Mouse (Mus musculus): ENCODE data around the gene Frmd4a. TPM values are rescaled to one million over a fixed set of nuclear protein-coding genes. Genes with fewer than 3 reads are reported as not detected.
"Not testable (repeated sequence)": the region's sequence is repeated elsewhere in the genome, so short reads cannot be mapped to it uniquely, and the experiment has no call there.

Gene Frmd4a
- total RNA-seq, 2 experiments from 2014 or later, result 79.2 to 169 TPM

DNA sequence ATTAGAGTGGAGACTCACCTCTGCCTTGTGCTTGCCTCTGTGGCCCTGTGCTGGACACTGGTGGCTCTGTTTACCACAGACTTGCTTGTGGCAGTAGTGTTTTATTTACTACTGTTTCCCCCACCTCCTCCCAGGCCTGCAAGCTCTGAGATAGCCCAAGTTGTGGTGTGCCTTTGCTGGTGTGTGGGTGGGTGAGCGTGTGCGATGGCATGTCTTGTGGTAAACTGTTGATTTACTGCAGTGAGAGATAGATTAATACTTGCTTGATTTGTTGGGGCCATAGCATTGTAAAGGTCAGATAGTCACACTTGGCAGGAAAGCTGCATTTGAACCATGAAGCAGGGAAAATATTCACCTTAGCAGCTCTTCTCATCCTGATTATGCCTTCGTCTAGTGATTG, 172.8 kb downstream of the Frmd4a start:
- ATAC-seq (replicated peaks; ENCODE audit: low FRiP score, poor library complexity, severe bottlenecking), result no peak

DNA sequence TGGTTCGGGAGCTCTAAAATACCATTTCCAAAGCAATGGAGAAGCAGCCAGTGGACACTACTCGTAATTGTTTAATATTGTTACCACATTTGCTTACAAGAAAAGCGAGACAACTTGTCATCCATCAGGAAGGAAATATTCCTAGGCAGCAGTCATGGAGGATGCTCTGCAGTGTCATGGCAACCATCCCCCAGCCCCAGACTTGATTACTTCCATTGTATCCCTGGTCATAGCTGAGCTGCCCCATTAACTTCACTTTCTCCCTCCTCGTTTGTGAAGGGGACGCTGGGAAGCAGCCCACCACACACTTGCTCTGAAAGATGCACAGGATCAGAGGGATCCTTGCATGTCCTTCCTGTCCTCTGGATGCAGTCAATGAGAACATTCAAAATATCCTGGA, 173.5 kb downstream of the Frmd4a start:
- no peak for ATAC-seq (replicated peaks; ENCODE audit: low FRiP score, poor library complexity, severe bottlenecking)

DNA sequence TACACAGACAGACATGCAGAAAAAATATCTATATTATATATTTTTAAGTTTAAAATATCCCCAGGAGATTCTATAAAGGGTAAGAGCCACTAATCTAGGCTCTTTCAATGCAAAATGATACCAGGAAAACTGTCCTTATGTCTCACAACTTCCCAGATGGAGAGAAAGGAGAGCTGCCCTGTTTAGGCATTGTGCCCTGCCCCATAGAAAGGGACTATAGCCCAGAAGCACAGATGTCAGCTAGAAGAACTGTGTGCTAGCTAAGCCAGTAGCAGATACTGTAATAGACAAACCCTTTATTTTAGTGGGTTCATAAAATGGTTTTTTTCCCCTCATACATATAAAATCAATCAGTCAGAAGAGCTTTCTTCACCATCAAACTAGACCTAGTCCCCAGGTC, 175.7 kb downstream of the Frmd4a start:
- ATAC-seq (replicated peaks; ENCODE audit: low FRiP score, poor library complexity, severe bottlenecking), result no peak

DNA sequence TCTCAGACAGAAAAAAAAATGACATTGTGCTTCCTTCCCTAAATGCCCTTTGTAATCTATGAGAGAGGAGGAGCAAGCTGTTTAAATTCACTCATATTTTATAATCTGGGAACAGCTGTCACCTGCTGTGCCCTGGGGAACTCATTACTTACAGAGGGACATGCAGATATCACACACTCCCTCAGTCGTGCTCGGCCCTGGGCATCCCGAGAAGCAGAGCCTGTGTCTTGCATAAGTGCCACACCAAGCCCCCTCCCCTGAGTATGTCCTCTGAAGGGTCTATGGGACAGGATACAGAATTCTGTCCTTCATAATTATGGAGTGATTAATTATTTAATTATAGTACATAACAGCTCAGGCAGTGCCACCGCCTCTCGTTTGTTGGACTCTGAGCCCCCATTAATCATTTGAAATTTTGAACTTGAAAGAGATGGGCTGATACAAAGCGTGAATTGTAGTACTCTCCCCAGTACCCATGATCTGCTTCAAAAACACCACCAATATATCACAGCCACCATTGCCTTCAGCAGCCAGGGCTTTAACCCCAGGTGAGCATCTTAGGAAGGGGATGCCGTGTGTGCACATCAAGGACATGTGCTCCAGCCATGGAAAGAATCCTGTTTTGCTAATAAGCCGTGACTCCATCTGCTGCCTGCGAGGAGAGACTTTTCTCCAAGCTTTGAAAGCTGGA, 177.0 kb downstream of the Frmd4a start:
- ATAC-seq (replicated peaks; ENCODE audit: low FRiP score, poor library complexity, severe bottlenecking), result no peak

DNA sequence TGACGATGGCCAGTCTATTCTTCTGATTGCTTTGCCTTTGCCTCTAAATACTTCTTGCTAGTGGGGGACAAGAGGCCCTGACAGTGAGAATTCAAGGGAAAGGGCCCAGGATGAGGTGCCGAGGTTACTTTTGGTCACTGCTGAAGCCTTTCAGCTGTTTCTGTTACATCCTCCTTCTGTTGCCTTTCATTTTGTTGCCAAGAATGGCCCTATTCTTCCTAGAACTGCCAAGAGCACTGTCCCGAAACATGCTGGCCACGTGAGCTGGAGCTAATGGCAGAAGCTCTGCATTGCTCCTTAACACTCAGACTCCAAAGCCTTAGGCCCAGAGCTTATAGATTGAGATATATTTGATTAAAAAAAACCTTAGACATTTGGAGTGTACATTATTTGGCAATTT, 178.5 kb downstream of the Frmd4a start:
- no peak for ATAC-seq (replicated peaks; ENCODE audit: low FRiP score, poor library complexity, severe bottlenecking)

DNA sequence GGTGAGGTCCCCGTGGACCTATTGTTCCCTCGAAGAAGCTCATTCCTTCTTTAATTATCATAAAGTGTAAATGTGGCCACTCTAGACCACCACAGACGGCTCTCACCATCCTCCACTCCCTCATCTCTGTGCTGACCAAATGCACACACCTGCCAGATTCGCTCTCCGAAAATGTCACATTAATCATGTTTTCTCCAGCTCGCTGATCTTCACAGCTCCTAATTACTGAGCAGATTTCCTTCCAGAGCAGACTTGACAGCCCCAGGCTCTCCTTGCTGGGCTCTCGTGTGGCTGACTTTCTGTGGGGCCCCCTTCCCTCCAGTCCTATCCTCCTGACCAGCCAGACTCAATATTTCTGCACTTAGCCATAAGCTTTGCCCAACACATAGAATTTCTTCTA, 191.7 kb downstream of the Frmd4a start:
- no peak for ATAC-seq (replicated peaks; ENCODE audit: low FRiP score, poor library complexity, severe bottlenecking)

DNA sequence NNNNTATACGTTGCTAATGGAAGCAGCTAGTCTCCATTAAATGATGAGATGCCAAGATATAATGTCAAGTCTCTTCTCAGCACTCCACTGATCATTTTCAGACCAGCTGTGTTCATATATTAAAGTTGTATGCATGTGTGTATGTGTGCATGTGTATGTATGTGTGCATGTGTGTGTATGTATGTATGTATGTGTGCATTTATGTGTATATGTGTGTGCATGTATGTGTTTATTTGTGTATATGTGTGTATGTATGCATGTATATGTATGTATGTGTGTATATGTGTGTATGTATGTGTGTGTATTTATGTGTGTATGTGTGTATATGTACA, 204.9 kb downstream of the Frmd4a start:
- no peak for ATAC-seq (replicated peaks; ENCODE audit: low FRiP score, poor library complexity, severe bottlenecking)

DNA sequence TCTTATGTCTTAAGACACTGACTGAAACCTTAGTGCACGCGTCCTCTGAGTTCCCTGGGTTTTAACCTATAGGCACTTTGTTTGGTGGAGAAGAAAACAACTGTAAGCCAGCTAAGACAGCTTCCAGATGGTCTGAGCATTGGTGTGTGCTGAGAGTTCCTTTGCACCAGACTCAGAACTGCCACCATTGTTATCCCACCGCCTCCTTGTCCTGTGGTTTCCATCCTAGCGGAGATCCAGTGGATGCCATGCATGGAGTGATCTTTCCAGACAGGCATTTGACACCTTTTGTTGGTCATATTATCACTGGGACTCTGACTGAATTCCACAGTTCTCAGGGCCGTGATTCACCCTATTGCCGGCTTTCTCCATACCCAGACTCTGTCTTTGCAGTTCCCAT, 205.8 kb downstream of the Frmd4a start:
- ATAC-seq (replicated peaks; ENCODE audit: low FRiP score, poor library complexity, severe bottlenecking), result no peak

DNA sequence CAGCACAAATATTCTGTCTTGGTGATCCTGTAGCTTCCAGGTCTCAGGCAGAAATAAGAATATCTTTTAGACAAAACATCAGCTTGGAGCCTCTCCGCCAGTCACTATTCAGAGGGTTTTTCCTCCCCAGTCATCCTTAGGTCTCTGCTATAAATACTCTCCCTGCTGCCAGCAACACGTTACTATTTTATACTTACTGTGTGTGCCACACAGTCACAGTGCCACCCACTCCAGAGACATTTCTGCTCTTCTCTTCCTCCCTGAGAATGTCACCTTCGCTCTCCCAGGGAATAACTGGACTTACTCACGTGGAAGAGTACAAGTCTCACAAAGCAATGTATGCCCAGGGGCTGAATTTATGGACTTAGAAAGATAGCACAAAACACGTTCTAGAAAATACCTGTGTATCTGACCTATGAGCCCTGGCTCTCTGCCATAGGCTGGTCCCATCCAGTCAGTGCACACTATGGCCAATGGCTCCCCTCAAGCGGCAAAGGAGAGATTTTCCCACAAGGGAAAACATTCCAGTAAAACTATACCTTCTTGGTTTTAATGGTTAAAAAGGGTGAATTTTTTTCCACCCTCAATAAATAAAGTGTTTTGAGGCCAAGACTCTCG, 209.5 kb downstream of the Frmd4a start:
- ATAC-seq (replicated peaks; ENCODE audit: low FRiP score, poor library complexity, severe bottlenecking), result no peak

DNA sequence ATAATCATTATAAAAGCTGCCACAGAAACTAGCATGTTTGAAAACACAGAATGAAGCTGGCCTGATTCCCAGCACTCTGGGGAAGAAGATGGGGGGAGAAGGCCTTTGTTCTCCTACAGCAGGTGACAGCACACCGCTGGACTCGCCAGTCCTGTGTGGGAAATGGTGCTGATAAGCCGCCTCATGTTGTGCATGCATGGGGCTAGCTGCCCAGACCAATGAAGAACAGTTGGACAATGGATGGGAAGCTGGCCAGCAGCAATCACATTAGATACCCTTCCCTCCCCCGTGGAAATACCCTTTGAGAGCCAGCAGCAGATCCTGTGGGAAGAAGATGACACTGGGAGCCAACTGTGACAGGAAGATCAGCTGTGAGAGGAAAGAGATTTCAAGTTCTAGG, 210.0 kb downstream of the Frmd4a start:
- ATAC-seq (replicated peaks; ENCODE audit: low FRiP score, poor library complexity, severe bottlenecking), result no peak

DNA sequence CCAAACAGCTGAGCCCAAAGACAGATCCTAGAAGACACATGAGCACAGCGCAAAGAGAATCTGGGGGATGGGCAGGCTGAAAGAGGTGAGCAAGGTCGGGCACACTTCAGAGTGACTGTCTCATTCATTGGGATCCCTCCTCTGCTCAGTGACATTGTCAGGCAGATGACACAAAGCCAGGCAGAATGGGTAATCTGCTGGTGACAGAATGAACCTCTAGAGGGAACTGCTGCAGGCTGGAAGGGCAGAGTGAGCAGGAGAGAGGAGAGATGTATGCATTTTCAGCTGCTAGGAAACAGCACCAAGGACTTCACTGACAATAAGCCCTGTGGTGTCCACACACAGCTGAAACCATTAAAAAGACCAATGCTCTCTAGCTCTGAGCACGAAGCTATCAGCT, 211.0 kb downstream of the Frmd4a start:
- ATAC-seq (replicated peaks; ENCODE audit: low FRiP score, poor library complexity, severe bottlenecking), result no peak

DNA sequence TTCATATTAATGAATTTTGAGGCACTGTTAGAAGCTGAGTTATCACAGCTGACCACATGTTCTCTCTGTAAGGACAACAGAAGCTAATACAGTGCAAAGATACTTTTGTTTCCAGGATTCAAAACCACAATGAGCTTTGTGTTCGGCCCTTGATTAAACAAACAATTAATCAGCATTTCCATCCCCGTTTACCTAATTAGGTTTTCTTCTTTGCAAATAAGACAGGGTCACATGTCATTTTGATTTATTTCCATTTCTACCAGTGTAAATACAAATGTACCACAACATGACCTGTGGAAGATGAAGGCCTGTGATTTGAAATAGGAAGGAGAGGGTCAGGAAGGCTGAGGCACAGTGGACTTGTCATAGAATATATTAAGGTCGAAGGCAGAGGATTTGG, 214.8 kb downstream of the Frmd4a start:
- no peak for ATAC-seq (replicated peaks; ENCODE audit: low FRiP score, poor library complexity, severe bottlenecking)

DNA sequence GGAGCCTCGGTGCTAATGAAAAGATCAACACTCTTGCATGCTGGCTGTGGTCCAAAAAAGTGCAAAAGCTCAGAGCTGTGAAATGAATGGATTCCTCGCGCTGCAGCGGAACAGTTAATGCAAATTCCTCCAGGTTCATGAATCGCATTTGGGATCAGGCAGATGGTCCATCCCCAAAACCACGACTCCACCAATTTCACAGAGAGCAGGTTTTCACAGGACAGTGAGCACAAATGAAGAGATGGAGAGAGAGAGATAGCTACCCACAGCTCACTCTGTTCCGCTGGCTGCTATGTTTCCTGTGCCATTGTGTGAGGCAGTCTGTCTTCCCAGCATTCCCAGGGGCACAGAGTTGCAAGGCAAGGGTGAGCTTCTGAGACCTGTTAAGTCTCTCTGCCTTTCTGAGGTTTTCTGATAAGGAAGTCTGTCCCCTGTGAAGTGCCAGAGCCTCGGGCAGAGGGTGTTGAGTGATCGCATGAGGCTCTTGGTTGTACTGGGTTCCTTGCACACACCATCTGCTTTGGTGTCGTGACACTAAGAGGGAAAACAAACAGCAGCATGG, 215.3 kb downstream of the Frmd4a start:
- no peak for ATAC-seq (replicated peaks; ENCODE audit: low FRiP score, poor library complexity, severe bottlenecking)

DNA sequence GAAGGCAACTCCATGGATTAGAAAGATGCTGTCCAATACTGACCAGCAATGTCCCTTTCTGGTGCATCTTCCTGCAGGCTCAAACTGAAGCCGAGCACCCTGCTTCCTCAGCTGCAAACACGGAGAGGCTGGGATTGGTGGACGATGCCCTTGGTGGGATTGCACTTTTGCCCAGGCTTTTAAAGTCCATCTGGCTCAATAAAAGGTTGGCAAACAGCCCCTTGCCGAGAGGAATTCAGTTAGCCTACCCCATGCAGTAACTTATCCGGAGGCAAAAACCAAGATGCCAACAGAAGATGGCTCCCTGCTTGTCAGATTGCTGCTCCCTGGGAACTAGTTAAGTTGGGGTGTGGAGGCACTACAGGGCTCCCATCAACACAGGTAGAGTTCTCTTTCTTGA, 220.2 kb downstream of the Frmd4a start:
- no peak for ATAC-seq (replicated peaks; ENCODE audit: low FRiP score, poor library complexity, severe bottlenecking)

DNA sequence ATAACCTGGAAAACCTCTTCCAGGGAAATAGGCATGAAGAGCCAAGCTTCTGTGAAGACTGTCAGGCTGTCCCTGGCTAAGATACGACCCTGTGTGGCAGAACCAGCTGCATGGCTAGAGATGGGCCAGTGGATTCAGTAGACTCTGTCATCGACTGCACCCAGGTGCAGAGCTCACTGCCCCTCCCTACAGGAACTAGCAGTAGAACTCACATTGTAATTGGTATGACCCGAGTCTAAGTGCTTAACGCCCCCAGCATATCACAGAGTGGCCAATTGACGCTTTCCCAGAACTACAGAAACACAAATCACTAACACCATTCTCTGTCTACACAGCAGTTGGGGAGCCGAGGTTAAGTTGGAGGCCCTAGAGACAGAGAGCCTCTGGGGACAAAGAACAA, 232.2 kb downstream of the Frmd4a start:
- no peak for ATAC-seq (replicated peaks; ENCODE audit: low FRiP score, poor library complexity, severe bottlenecking)

DNA sequence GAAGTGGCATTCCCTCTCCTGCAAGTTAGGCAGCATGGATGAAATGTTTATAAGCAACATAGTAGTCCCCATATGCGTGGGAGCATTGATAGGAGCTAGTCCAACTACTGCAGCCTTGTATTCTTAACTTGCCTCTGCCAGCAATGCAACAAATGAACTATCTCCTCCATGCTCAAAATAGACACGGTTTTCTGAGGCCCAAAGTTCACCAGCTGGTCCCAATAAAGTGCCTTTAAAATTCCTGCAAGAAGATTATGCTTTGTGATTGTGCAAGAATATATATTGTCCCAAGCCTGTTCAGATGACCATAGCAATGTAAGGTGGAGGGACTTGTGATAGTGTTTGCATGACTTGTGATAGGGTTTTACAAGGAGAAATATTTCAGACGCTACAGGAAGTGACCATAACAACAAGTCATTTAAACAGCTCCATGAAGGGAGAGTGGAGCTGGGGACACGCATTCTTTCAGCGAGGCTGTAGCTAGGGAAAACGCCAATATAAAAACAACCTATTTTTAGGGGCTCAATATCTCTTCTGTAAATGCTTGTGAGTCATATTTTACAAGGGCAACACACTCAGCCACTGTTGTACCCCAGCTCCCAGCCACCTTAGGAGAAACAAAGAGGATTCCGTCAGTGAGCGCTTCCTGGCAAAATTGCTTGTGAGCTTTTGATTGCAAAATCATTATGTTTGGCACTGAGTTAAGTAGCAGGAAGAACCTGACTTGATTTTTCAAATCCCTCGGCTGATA, 235.2 kb downstream of the Frmd4a start:
- ATAC-seq (replicated peaks; ENCODE audit: low FRiP score, poor library complexity, severe bottlenecking), result no peak

DNA sequence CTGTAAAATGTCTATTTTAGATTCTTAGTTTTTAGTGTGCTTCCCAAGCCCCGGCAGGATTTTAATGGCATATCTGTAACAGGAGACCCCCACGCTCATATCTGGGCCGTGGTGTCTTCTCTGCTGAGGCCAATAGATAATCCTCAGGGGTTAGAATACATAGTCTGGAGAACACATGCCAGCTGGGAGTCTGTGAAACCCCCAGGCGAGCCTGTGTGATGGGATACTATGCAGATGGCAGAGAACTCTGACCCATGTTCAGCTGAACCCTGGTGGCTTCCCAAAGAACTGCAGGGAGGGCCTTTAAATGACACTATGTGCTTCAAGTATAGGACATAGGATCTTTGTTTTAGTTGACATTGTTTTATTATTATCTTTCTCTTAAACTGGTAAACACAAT, 235.8 kb downstream of the Frmd4a start:
- no peak for ATAC-seq (replicated peaks; ENCODE audit: low FRiP score, poor library complexity, severe bottlenecking)

DNA sequence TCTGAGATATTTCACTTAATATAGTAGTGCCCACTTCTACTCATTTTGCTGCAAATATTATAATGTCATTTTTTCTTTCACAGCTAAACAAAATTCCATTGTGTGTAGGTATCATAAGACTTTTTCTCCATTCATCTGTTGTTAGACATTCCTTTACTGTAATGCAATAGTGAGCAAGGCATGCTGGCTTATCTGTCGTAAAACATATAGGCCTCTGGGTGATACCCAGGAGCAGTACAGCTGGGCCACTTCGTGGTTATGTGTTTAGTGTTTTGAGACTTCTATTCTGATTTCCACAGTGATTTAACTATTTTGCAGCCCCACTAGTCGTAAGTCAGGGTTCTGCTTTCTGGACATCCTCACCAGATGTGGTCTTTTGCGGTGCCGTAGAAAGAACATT, 236.6 kb downstream of the Frmd4a start:
- ATAC-seq (replicated peaks; ENCODE audit: low FRiP score, poor library complexity, severe bottlenecking), result no peak

DNA sequence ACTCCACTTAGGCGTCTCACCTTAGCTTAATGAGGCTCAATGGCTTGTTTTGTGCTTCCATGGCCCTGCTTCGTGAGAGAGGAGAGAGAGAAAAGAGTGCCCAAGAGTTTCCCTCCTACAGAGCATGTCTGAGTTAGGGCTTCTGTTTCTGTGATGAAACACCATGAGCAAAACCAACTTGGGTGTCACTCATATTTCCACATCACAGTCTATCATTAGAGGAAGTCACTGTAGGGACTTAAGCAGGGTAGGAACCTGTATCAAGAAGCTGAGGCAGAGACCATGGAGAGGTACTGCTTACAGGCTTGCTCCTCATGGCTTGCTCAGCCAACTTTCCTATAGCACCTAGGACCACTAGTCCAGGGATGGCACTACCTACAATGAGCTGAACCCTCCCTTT, 238.7 kb downstream of the Frmd4a start:
- no peak for ATAC-seq (replicated peaks; ENCODE audit: low FRiP score, poor library complexity, severe bottlenecking)

DNA sequence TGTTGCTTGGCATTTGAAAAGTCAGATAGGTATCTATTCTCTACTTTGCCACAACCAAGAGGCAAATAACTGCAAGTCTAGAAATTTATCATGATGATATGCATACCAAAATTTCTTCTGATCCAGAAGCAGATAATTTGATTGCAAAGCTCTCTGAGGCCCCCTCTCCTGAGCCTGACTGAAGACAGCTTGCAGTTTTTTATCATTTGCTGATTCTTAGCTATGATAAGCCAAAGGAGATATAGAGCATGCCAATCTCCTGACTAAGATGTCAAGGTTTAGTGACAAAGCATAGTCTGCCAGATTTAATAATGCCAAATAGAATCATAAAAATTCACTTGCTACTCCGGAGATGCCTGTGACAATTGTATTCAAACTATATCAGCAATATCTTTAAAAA, 240.1 kb downstream of the Frmd4a start:
- ATAC-seq (replicated peaks; ENCODE audit: low FRiP score, poor library complexity, severe bottlenecking), result no peak

DNA sequence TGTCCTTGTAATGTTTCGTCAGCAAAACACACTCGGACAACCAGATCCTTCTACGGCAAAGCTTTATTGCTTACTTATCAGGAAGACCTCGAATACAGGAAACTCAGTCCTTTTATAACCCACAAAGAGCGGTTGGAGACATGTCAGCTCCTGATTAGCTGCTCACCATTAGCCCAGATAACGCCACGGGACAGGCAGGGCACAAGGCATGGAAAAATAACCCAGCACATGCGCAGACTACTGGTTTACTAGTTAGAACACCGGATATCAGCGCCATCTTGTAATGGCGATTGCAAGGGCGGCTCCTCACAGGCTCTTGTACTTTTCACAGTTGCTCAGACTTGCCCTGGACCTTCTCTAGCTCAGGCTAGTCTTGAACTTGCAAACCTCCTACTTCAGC, 241.3 kb downstream of the Frmd4a start:
- not testable (repeated sequence) for ATAC-seq (replicated peaks; ENCODE audit: low FRiP score, poor library complexity, severe bottlenecking)

Measured in erythroid progenitor cell, adult 5-6 weeks (primary cell).